ENCODE assay signal across 8 mouse cellular contexts in genomic region chr2:71627097-71627755, GRCm38 (mm10).
DNase-seq lines count a peak whose midpoint lies in the region; ATAC-seq and TF ChIP-seq lines count a peak whose summit lies in the region.

No protein-coding gene starts in this region.

- no peaks in the 10 kb centered on the region for H3K36me3 ChIP-seq in lung, postnatal 0 days (ENCODE audit: insufficient read depth, low read length)
- no peaks in the 10 kb centered on the region for H3K36me3 ChIP-seq in megakaryocyte, embryonic 14.5 days (replicated peaks; ENCODE audit: low read length)

- H3K4me1 ChIP-seq in lung, postnatal 0 days (ENCODE audit: insufficient read depth, low read depth, low read length), result peaks cover 8% of the 10 kb centered on the region; the same call in 1 of the 2 replicates
- H3K4me1 ChIP-seq in megakaryocyte, embryonic 14.5 days, result peaks cover 74% of the 10 kb centered on the region

- 19% methylated on average over 14 of the region's 14 CpGs for WGBS in lung, postnatal 0 days

- no peak for TF ChIP-seq CTCF in lung, postnatal 0 days (IDR thresholded peaks at IDR 0.05)

- no peak overlapping the region for H3K27ac ChIP-seq in lung, postnatal 0 days (ENCODE audit: low read length)

- DNase-seq in cerebellum, postnatal 14 days, result peak; percentile 20 to 29
- DNase-seq in cerebellum, adult 11-12 months, result no peak
- DNase-seq in lung, postnatal 36 days, result peak; percentile 26
- DNase-seq in lung, postnatal 0 days (ENCODE audit: low spot score), result no peak
- peak; percentile 25 for DNase-seq in right cerebral cortex, postnatal 14 days
- DNase-seq in spleen, adult 12 weeks (ENCODE audit: low spot score), result no peak
- DNase-seq in thymus, postnatal 0 days (ENCODE audit: low spot score), result no peak

- no peaks in the 10 kb centered on the region for H3K9me3 ChIP-seq in lung, postnatal 0 days (ENCODE audit: low read length)
- no peaks in the 10 kb centered on the region for H3K9me3 ChIP-seq in megakaryocyte, embryonic 14.5 days

- no peak overlapping the region for H3K4me3 ChIP-seq in lung, postnatal 0 days (ENCODE audit: low read depth, low read length)
- peak overlapping the region; percentile 67 for H3K4me3 ChIP-seq in megakaryocyte, embryonic 14.5 days (replicated peaks)

- no peaks in the 10 kb centered on the region for H3K27me3 ChIP-seq in lung, postnatal 0 days (replicated peaks; ENCODE audit: insufficient read depth, low read length)
- H3K27me3 ChIP-seq in megakaryocyte, embryonic 14.5 days (replicated peaks), result peaks cover 2% of the 10 kb centered on the region

- no peak for ATAC-seq in lung, postnatal 0 days

- H3K9ac ChIP-seq in lung, postnatal 0 days (replicated peaks; ENCODE audit: low read depth), result no peak overlapping the region

- no peak for TF ChIP-seq EP300 in lung, postnatal 0 days (IDR thresholded peaks at IDR 0.05)

- no peak overlapping the region for H3K4me2 ChIP-seq in lung, postnatal 0 days (replicated peaks; ENCODE audit: low read depth, low read length)

Comparison
In these comparisons a context has a peak if more than half of its experiments do, and no peak if none do; other contexts are left out.
1. DNase-seq: peak in cerebellum, postnatal 14 days (2 of 2), lung, postnatal 36 days (single experiment) and right cerebral cortex, postnatal 14 days (single experiment); none in cerebellum, adult 11-12 months (single experiment), lung, postnatal 0 days (single experiment), spleen, adult 12 weeks (single experiment) and thymus, postnatal 0 days (single experiment).